Mouse (Mus musculus) bone marrow, adult 2 months (tissue): Measurements from ENCODE around the gene Sycp3. TPM values are rescaled to one million over a fixed set of nuclear protein-coding genes. Genes with fewer than 3 reads are reported as not detected.
"Not testable (repeated sequence)": the region's sequence is repeated elsewhere in the genome, so short reads cannot be mapped to it uniquely, and the experiment has no call there.

ENCODE experiments used
- H3K27ac ChIP-seq: fragments of 200-500 bp; 2 replicates; pipeline ENCODE4 v1.5.1; 2012; ENCODE audit warnings: low read depth, mild to moderate bottlenecking, control low read depth, inconsistent platforms, low read length; ENCODE audit not compliant: control insufficient read depth, poor library complexity, insufficient read depth
- H3K4me1 ChIP-seq: fragments of 200-500 bp; 2 replicates; pipeline ENCODE4 v1.6.1; 2011; ENCODE audit warnings: low read length; ENCODE audit not compliant: control insufficient read depth, insufficient read depth
- H3K4me3 ChIP-seq: fragments of 200-500 bp; replicated peaks from 2 replicates; pipeline ENCODE3; 2011; ENCODE audit warnings: mild to moderate bottlenecking, low read depth, low read length, control low read depth; ENCODE audit not compliant: control insufficient read depth
- CTCF ChIP-seq: fragments of 200-500 bp; IDR thresholded peaks from 2 replicates; pipeline ENCODE4 v1.5.1; 2011; ENCODE audit warnings: low read length, control low read depth; ENCODE audit not compliant: control insufficient read depth, insufficient read depth
- POLR2A ChIP-seq: fragments of 200-500 bp; IDR thresholded peaks from 2 replicates; pipeline ENCODE4 v1.6.1; 2011; ENCODE audit warnings: low read depth, mild to moderate bottlenecking, control low read depth, low read length, borderline replicate concordance; ENCODE audit not compliant: control insufficient read depth
- WGBS: fragments of 180-500 bp; shearing (Covaris S2); methylation state at CpG from one replicate; pipeline ENCODE4 v1.1.7; 2018; 5-methylcytosine and 5-hydroxymethylcytosine counted together
- polyA plus RNA-seq: library from polyadenylated mRNA; stranded (reverse); fragments of >200 nt; gene quantifications from 2 replicates; pipeline ENCODE4 v1.2.4, GENCODE M21; 2011; ENCODE audit warnings: low replicate concordance; ENCODE audit not compliant: missing spikeins, insufficient read depth, insufficient read length

Sycp3 gene
- polyA plus RNA-seq, 1 experiment: not detected

DNA sequence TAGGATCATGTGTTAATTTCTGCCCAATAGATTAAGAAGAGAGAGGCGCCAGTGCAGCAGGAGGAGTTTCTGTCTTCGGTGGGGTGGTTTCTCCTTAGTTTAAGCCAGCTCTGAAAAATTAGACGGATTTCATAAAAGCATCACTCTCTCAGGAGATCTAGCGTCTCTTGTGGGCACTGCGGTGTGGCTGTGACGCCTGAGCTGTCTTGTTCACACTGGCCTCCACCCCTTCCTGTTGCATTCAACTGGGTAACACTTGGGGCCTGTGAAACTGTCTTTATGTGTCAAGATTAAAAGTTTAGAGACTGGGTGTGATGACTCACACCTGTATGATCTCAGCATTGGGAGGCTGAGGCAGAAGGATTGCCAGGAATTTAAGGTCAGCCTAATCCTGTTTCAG is 31.4 kb upstream of the Sycp3 start:
- no peak overlapping the region for H3K27ac ChIP-seq
- 88% methylated on average over 6 of the region's 6 CpGs for WGBS

GRCm38 (mm10) chr10:88441224-88441623 is 18.1 kb upstream of the Sycp3 start:
- Histone ChIP-seq H3K4me3 (no peak overlapping the region), H3K27ac (no peak overlapping the region), H3K4me1 (no peaks in the 10 kb centered on the region)
- 35% methylated on average over 6 of the region's 6 CpGs for WGBS
- TF ChIP-seq CTCF (no peak), POLR2A (no peak)

More for the DNA sequence above, 31.4 kb upstream of the Sycp3 start:
- Histone ChIP-seq H3K4me1 (no peaks in the 10 kb centered on the region), H3K4me3 (no peak overlapping the region)
- TF ChIP-seq POLR2A (no peak), CTCF (no peak)

GRCm38 (mm10) chr10:88451221-88451620 is 8.1 kb upstream of the Sycp3 start:
- no peak overlapping the region for H3K27ac ChIP-seq
- TF ChIP-seq POLR2A (no peak), CTCF (no peak)
- H3K4me1 ChIP-seq: no peaks in the 10 kb centered on the region
- no peak overlapping the region for H3K4me3 ChIP-seq
- 63% methylated on average over 2 of the region's 2 CpGs for WGBS

GRCm38 (mm10) chr10:88451990-88452389 is 7.4 kb upstream of the Sycp3 start:
- Histone ChIP-seq H3K4me3 (no peak overlapping the region), H3K27ac (no peak overlapping the region), H3K4me1 (no peaks in the 10 kb centered on the region)
- WGBS: 80% methylated on average over 6 of the region's 6 CpGs
- TF ChIP-seq CTCF: no peak
- TF ChIP-seq POLR2A: no peak

DNA sequence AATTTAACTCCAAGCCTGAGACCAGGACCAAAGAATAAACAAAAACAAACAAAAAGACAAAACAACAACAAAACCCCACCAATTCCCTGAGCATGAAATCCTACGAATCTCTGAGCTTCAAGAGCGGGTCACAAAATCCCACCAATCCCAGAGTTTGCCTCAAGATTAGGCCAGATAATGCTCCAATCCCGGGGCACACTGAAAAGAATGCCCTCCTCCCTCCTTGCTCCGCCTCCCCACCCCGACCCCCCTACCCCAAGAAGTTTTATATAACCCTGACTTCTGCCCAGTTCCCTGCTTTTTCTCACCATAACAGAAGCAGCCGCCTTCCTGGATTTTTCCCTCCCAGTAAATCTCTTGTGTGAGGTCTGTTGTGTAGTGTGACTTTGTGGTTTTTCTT is 1.6 kb upstream of the Sycp3 start:
- Histone ChIP-seq H3K4me3 (no peak overlapping the region), H3K4me1 (no peaks in the 10 kb centered on the region), H3K27ac (no peak overlapping the region)
- no peak for TF ChIP-seq POLR2A
- no peak for TF ChIP-seq CTCF
- 52% methylated on average over 6 of the region's 6 CpGs for WGBS

DNA sequence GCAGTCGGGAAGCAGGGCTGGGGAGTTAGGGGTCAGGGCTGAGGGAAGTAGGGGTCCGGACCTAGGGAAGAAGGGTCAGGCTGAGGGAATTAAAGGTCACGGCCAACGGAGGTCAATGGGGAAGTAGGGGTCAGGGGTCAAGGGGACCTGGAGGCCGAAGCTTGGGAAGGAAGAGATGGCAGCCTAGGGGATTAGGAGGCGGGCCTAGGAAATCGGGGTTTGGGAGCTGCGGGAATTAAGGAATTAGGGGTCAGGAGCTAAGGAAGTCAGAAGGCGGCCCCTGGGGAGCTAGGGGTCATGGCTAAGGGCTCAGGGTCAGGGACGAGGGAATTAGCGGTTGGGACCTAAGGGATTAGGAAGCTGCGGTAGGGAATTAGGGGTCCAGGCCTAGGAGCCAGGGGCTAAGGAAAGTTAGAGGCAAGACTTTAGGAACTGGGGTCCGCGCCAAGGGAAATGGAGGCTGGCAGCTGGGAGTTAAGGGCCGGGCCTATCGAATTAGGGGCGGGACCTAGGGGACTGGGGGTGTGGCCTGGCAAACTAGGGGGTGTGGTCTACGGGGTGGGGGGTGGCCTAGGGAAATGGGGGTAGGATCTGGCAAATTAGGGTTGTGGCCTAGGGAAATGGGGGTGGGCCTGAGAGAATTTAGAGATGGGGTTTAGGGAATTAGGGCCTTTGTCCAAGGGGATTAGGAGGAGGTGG is 902 bp downstream of the Sycp3 start:
- no peaks in the 10 kb centered on the region for H3K4me1 ChIP-seq
- WGBS: 87% methylated on average over 18 of the region's 18 CpGs
- TF ChIP-seq CTCF (no peak), POLR2A (no peak)
- H3K27ac ChIP-seq: no peak overlapping the region
- H3K4me3 ChIP-seq: no peak overlapping the region

- H3K27ac ChIP-seq, H3K4me1 ChIP-seq, H3K4me3 ChIP-seq: not testable (repeated sequence)
- 81% methylated on average over 10 of the region's 10 CpGs for WGBS
These were observed 23.5 kb downstream of the Sycp3 start for GRCm38 (mm10) chr10:88482866-88483265.

DNA sequence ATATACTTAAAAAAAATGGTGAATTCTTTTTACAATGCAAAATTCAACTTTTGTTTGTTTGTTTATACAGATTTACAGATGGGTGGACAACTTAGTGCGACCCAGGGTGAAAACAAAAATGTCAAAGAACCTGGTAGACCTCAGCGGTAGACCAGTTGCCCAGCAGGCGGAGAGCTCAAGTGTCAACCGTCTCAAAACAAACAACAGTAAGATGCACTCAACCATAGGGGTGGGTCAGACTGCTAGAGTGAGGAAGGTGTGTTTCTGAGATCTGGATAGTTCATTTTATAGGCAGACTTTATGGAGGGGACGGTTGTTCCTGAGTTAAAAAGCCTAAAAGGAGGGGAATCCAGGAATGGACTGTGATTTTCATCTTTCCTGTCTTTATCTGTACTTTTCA is 29.3 kb downstream of the Sycp3 start:
- Histone ChIP-seq H3K4me3 (no peak overlapping the region), H3K27ac (no peak overlapping the region), H3K4me1 (no peaks in the 10 kb centered on the region)
- no peak for TF ChIP-seq CTCF
- TF ChIP-seq POLR2A: no peak
- 88% methylated on average over 5 of the region's 5 CpGs for WGBS

GRCm38 (mm10) chr10:88491632-88492031 is 32.3 kb downstream of the Sycp3 start:
- WGBS: 46% methylated on average over 7 of the region's 7 CpGs
- TF ChIP-seq POLR2A: no peak
- Histone ChIP-seq H3K4me3 (no peak overlapping the region), H3K4me1 (no peaks in the 10 kb centered on the region), H3K27ac (no peak overlapping the region)
